Mouse (Mus musculus) CD4-positive, CD25-positive, alpha-beta regulatory T cell, adult 9 weeks (primary cell): Measurements from ENCODE around the gene Krtap14. TPM values are rescaled to one million over a fixed set of nuclear protein-coding genes. Genes with fewer than 3 reads are reported as not detected.

Experiments used
- polyA plus RNA-seq: library from polyadenylated mRNA; unstranded; fragments of 100-300 nt; shearing (Covaris generic); gene quantifications from one replicate; pipeline ENCODE4 v1.2.1, GENCODE M21; 2017

The Krtap14 gene
- not detected for polyA plus RNA-seq

DNA sequence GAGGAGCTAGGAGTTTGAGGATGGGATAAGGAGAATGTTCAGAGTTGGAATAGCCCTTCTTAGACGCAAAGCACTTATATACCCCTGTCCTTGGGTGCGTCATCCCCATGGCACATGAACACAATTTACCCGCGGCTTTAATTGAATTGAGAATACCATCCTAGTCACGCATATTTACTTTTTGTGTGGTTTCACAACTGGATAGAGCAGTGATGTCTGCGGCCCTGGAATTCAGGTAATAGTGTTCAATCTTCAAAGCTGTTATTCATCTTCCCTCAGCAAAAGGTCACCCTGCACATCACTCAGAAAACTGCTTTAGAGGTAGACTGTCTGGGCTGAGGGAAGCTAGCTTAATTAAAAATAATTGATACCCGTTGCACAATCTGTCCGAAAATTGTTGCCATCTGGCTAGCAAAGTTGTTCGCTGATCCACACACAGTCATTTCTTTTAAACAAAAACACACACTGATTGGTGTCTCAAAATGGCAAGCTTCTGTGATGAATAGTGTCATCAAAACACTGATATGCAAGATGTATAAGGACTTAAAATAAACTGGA is at the start of gene Krtap14:
Gene Krtap14, minus strand, starts transcription at position 51 of the 558 bp plus-strand sequence.

DNA sequence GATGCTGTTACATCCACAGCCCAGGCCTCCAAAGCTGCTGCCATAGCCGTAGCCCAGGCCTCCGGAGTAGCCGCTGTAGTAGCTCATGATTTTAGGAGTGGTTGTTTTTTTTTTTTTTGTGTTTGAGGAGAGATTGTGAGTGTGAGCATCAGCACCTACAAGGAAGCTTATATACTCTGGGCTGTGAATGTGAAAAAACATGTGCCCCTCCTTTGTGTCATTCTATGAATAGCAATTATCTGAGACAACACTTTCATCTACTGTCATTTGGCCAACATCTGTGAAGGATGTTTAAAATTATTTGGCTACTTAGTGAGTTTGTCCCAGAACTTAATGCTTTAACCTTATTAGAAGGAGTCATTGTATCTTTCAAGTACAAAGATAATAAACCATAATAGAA is 48.2 kb upstream of the Krtap14 start, which contains the start of gene Krtap19-2:
Gene Krtap19-2, minus strand, starts transcription at position 101 of the 400 bp plus-strand sequence.

DNA sequence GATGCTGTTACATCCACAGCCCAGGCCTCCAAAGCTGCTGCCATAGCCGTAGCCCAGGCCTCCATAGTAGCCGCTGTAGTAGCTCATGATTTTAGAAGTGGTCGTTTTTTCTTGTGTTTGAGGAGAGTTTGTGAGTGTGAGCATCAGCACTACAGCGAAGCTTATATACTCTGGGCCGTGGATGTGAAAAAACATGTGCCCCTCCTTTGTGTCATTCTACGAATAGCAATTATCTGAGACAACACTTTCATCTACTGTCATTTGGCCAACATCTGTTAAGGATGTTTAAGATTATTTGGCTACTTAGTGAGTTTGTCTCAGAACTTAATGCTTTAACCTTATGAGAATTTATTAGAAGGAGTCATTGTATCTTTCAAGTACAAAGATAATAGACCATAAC is 43.4 kb upstream of the Krtap14 start, which contains the start of gene Krtap19-1:
Gene Krtap19-1, minus strand, starts transcription at position 101 of the 400 bp plus-strand sequence.

DNA sequence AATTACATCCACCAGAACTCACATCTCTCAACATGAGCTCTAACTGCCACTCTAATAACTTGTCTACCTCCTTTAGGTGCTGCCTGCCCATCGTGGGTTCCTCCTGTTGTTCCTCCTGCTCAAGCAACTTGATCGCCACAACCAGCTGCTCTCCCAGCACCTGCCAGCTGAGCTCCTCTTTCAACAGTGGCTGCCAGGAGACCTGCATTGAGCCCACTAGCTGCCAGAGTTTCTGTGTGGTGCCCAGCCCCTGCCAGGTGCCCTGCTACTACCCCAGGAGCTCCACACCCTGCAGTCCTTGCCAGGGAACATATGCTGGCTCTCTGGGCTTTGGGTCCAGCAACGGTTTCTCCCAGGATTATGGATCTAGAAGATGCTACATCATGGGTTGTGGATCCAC is 5.9 kb downstream of the Krtap14 start, which contains the start of gene Krtap15:
Gene Krtap15, plus strand, starts transcription at position 150 of the 400 bp plus-strand sequence.

DNA sequence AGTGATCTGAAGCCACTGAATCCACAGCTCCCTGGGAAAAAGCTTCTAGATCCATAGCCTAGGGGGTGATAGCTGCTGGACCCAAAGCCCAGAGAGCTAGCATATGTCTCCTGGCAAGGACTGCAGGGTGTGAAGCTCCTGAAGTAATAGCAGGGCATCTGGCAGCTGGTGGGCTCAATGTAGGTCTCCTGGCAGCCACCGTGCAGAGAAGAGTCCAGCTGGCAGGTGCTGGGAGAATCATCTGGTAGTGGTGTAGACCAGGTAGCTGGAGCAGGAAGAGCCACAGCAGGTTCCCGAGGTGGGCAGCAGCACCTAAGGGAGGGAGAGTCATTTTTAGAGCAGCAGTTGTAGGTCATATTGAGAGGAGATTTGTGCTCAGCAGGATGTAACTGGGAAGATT is 14.1 kb downstream of the Krtap14 start, which contains the start of gene Gm20741:
Gene Gm20741, minus strand, starts transcription at position 394 of the 400 bp plus-strand sequence.

DNA sequence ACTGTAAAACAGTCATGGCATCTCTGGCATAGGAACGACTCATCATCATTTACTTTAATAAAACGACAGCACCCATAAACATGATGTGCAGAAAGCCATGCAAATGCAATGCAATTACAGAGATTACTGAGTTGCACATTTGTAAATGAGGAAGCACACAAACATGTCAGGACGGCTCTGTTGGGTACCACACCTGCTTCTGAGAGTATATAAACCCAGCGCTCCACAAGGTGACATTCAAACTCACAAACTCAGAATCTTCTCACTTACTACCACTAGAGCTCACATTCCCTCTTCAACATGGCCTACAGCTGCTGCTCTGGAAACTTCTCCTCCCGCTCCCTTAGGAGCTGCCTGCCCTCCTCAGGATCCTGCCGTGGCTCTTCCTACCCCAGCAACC is 48.3 kb downstream of the Krtap14 start, which contains the start of gene Gm5965:
Gene Gm5965, plus strand, starts transcription at position 301 of the 400 bp plus-strand sequence.

DNA sequence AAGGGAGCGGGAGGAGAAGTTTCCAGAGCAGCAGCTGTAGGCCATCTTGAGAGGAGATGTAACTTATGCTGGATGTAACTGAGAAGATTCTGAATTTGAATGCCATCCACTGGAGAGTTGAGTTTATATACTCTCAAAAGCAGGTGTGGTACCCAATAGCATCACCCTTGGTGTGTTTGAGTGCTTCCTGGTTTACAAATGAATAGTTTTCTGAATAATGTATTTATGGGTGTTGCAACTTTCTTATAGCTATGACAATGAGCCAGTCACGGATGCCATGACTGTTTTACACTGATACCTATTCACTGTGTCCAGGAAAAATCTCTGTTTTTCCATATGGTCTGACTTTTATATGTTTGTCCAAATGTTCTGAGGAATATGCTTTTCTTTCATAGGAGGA is 51.8 kb downstream of the Krtap14 start, which contains the start of gene 2310057N15Rik:
Gene 2310057N15Rik, minus strand, starts transcription at position 101 of the 400 bp plus-strand sequence.

Other genes starting within 250 kb of the Krtap14 start
- gene Krtap24-1, start 213.9 kb downstream of the Krtap14 start, polyA plus RNA-seq: not detected
- not detected for gene 2310079G19Rik, start 198.5 kb downstream of the Krtap14 start, polyA plus RNA-seq
- gene Krtap26-1, start 178.3 kb downstream of the Krtap14 start, polyA plus RNA-seq: not detected
- gene Krtap27-1, start 154.5 kb downstream of the Krtap14 start, polyA plus RNA-seq: not detected
- not detected for gene 2310061N02Rik, start 118.2 kb downstream of the Krtap14 start, polyA plus RNA-seq
- gene Krtap13-1, start 97.3 kb downstream of the Krtap14 start, polyA plus RNA-seq: not detected
- gene Krtap13, start 74.5 kb downstream of the Krtap14 start, polyA plus RNA-seq: not detected
- gene 2310034C09Rik, start 67.3 kb downstream of the Krtap14 start, polyA plus RNA-seq: not detected
- not detected for gene 2310057N15Rik, start 51.9 kb downstream of the Krtap14 start, polyA plus RNA-seq
- not detected for gene Gm5965, start 48.2 kb downstream of the Krtap14 start, polyA plus RNA-seq
- gene Gm20741, start 13.9 kb downstream of the Krtap14 start, polyA plus RNA-seq: not detected
- not detected for gene Krtap15, start 5.9 kb downstream of the Krtap14 start, polyA plus RNA-seq
- not detected for gene Krtap19-1, start 43.3 kb upstream of the Krtap14 start, polyA plus RNA-seq
- not detected for gene Krtap19-2, start 48.1 kb upstream of the Krtap14 start, polyA plus RNA-seq
- not detected for gene Krtap19-3, start 51.9 kb upstream of the Krtap14 start, polyA plus RNA-seq
- gene Krtap19-4, start 58.9 kb upstream of the Krtap14 start, polyA plus RNA-seq: not detected
- not detected for gene Krtap19-5, start 70.3 kb upstream of the Krtap14 start, polyA plus RNA-seq
- gene Krtap19-9b, start 106.1 kb upstream of the Krtap14 start, polyA plus RNA-seq: not detected
- not detected for gene Krtap16-3, start 136.7 kb upstream of the Krtap14 start, polyA plus RNA-seq
- not detected for gene Krtap22-2, start 184.6 kb upstream of the Krtap14 start, polyA plus RNA-seq
- not detected for gene Gm10229, start 189.1 kb upstream of the Krtap14 start, polyA plus RNA-seq
- gene Krtap6-1, start 205.6 kb upstream of the Krtap14 start, polyA plus RNA-seq: not detected
- not detected for gene Gm10228, start 215.3 kb upstream of the Krtap14 start, polyA plus RNA-seq
- gene Krtap6-5, start 221.7 kb upstream of the Krtap14 start, polyA plus RNA-seq: not detected
- not detected for gene 1110025L11Rik, start 237.9 kb upstream of the Krtap14 start, polyA plus RNA-seq